Mouse (Mus musculus): ENCODE data around the gene Megf9. TPM values are rescaled to one million over a fixed set of nuclear protein-coding genes. Genes with fewer than 3 reads are reported as not detected.

Megf9 gene
- polyA plus RNA-seq, 1 experiment from 2014 or later = 28.7 TPM

- no peak for ATAC-seq
- no peak for DNase-seq (ENCODE audit: low spot score)
- Histone ChIP-seq H3K4me3 (ENCODE audit: low read depth, low read length) (no peak overlapping the region), H3K9ac (ENCODE audit: low read length) (no peak overlapping the region), H3K27ac (ENCODE audit: low read depth, low read length) (no peak overlapping the region), H3K27me3 (replicated peaks; ENCODE audit: control insufficient read depth, insufficient read depth, low read length) (no peaks in the 10 kb centered on the region), H3K9me3 (replicated peaks; ENCODE audit: control insufficient read depth, low read length) (no peaks in the 10 kb centered on the region), H3K4me1 (ENCODE audit: control insufficient read depth, insufficient read depth, low read length) (no peaks in the 10 kb centered on the region), H3K36me3 (ENCODE audit: control insufficient read depth, insufficient read depth, low read length) (no peaks in the 10 kb centered on the region), H3K4me2 (ENCODE audit: low read length) (no peak overlapping the region)
- 87% methylated on average over 4 of the region's 4 CpGs for WGBS
These were observed 52.9 kb downstream of the Megf9 start for GRCm38 (mm10) chr4:70481931-70482330.

GRCm38 (mm10) chr4:70471398-70471797 is 63.4 kb downstream of the Megf9 start:
- Histone ChIP-seq H3K9ac (ENCODE audit: low read length) (no peak overlapping the region), H3K36me3 (ENCODE audit: control insufficient read depth, insufficient read depth, low read length) (no peaks in the 10 kb centered on the region), H3K4me3 (ENCODE audit: low read depth, low read length) (no peak overlapping the region), H3K27me3 (replicated peaks; ENCODE audit: control insufficient read depth, insufficient read depth, low read length) (no peaks in the 10 kb centered on the region), H3K27ac (ENCODE audit: low read depth, low read length) (no peak overlapping the region), H3K4me1 (ENCODE audit: control insufficient read depth, insufficient read depth, low read length) (no peaks in the 10 kb centered on the region), H3K4me2 (ENCODE audit: low read length) (no peak overlapping the region), H3K9me3 (replicated peaks; ENCODE audit: control insufficient read depth, low read length) (no peaks in the 10 kb centered on the region)
- no peak for ATAC-seq
- WGBS = 81% methylated on average over 2 of the region's 2 CpGs
- DNase-seq (ENCODE audit: low spot score) = no peak

DNA sequence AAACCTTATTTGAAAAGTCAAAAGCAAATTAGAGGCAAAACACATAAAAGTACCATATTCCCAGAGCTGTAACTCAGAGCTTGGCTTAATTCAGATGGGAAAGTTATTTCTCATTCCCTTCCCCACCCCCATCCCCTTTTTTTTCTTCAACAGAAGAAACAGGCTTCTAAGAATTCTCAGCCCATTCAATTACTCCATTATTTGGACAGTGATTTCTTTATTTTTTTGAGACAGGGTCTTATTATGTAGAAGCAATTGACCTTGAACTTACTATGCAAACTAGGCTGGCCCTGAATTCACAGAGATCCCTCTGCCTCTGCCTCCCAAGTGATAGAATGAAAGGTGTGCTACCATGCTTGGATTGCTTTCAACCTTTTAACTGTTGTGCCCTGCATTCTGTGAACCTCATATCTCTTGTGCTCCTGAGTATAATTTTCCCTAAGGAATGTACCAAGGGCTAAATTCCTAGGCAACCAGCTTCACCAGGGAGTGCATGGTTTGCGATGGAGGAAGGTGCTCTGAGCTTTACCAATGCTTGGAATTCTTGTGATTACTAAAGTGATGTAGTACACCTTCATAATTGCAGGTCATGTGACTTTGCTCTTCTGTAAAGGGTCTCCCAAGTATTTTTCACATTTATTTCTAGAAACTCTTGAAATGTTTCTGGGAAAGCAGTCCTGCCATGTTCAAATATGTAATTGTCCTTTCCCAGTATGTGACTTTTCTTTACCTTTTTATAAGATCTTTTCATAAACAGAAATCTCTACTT is 68.7 kb downstream of the Megf9 start:
- Histone ChIP-seq H3K36me3 (ENCODE audit: control insufficient read depth, insufficient read depth, low read length) (no peaks in the 10 kb centered on the region), H3K9ac (ENCODE audit: low read length) (no peak overlapping the region), H3K4me2 (ENCODE audit: low read length) (no peak overlapping the region), H3K9me3 (replicated peaks; ENCODE audit: control insufficient read depth, low read length) (no peaks in the 10 kb centered on the region), H3K4me1 (ENCODE audit: control insufficient read depth, insufficient read depth, low read length) (no peaks in the 10 kb centered on the region), H3K4me3 (ENCODE audit: low read depth, low read length) (no peak overlapping the region), H3K27me3 (replicated peaks; ENCODE audit: control insufficient read depth, insufficient read depth, low read length) (no peaks in the 10 kb centered on the region), H3K27ac (ENCODE audit: low read depth, low read length) (no peak overlapping the region)
- WGBS = 88% methylated on average over 1 of the region's 1 CpGs
- ATAC-seq (no peak), DNase-seq (ENCODE audit: low spot score) (peak; percentile 14)

DNA sequence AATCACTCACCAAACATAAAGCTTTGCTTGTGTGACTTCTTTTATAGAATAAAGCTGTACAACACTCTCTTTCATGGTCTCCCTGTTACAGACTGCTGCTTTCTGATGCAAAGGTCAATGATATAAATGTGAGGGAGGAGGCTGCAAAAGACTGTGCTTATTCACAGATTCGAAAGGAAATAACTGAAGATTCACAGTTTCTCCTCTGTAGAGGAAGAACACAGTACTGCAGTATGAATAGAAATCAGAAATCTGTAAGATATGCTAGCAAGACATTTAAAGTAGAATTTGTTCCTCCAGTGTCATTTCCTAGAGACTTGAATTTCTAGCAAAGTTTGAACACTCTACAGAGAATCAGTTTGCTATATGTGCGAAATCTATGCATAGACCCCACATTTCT is 71.5 kb downstream of the Megf9 start:
- H3K27ac ChIP-seq (ENCODE audit: low read depth, low read length) = no peak overlapping the region
- H3K36me3 ChIP-seq (ENCODE audit: control insufficient read depth, insufficient read depth, low read length) = no peaks in the 10 kb centered on the region
- DNase-seq (ENCODE audit: low spot score) (no peak), ATAC-seq (no peak)
- H3K4me3 ChIP-seq (ENCODE audit: low read depth, low read length) = no peak overlapping the region
- WGBS = 90% methylated on average over 2 of the region's 2 CpGs
- no peaks in the 10 kb centered on the region for H3K9me3 ChIP-seq (replicated peaks; ENCODE audit: control insufficient read depth, low read length)
- H3K27me3 ChIP-seq (replicated peaks; ENCODE audit: control insufficient read depth, insufficient read depth, low read length) = no peaks in the 10 kb centered on the region
- no peaks in the 10 kb centered on the region for H3K4me1 ChIP-seq (ENCODE audit: control insufficient read depth, insufficient read depth, low read length)
- H3K4me2 ChIP-seq (ENCODE audit: low read length) = no peak overlapping the region
- H3K9ac ChIP-seq (ENCODE audit: low read length) = no peak overlapping the region

- H3K4me1 ChIP-seq (ENCODE audit: control insufficient read depth, insufficient read depth, low read length) = no peaks in the 10 kb centered on the region
- ATAC-seq (no peak), DNase-seq (ENCODE audit: low spot score) (no peak)
- no peak overlapping the region for H3K9ac ChIP-seq (ENCODE audit: low read length)
- H3K4me2 ChIP-seq (ENCODE audit: low read length) = no peak overlapping the region
- no peak overlapping the region for H3K4me3 ChIP-seq (ENCODE audit: low read depth, low read length)
- no peaks in the 10 kb centered on the region for H3K27me3 ChIP-seq (replicated peaks; ENCODE audit: control insufficient read depth, insufficient read depth, low read length)
- H3K9me3 ChIP-seq (replicated peaks; ENCODE audit: control insufficient read depth, low read length) = no peaks in the 10 kb centered on the region
- no peak overlapping the region for H3K27ac ChIP-seq (ENCODE audit: low read depth, low read length)
- H3K36me3 ChIP-seq (ENCODE audit: control insufficient read depth, insufficient read depth, low read length) = no peaks in the 10 kb centered on the region
These were observed 73.4 kb downstream of the Megf9 start for GRCm38 (mm10) chr4:70461416-70461815.

- Histone ChIP-seq H3K4me1 (ENCODE audit: control insufficient read depth, insufficient read depth, low read length) (no peaks in the 10 kb centered on the region), H3K4me3 (ENCODE audit: low read depth, low read length) (no peak overlapping the region), H3K9me3 (replicated peaks; ENCODE audit: control insufficient read depth, low read length) (no peaks in the 10 kb centered on the region), H3K27ac (ENCODE audit: low read depth, low read length) (no peak overlapping the region; the same call in 1 of the 2 replicates), H3K4me2 (ENCODE audit: low read length) (no peak overlapping the region), H3K9ac (ENCODE audit: low read length) (no peak overlapping the region), H3K27me3 (replicated peaks; ENCODE audit: control insufficient read depth, insufficient read depth, low read length) (no peaks in the 10 kb centered on the region), H3K36me3 (ENCODE audit: control insufficient read depth, insufficient read depth, low read length) (peaks cover 10% of the 10 kb centered on the region; the same call in 1 of the 2 replicates)
- DNase-seq (ENCODE audit: low spot score) = no peak
- 94% methylated on average over 3 of the region's 3 CpGs for WGBS
- ATAC-seq = no peak
These were observed 82.6 kb downstream of the Megf9 start for GRCm38 (mm10) chr4:70452161-70452560.

GRCm38 (mm10) chr4:70451750-70452149 is 83.0 kb downstream of the Megf9 start:
- no peaks in the 10 kb centered on the region for H3K4me1 ChIP-seq (ENCODE audit: control insufficient read depth, insufficient read depth, low read length)
- no peak overlapping the region for H3K4me2 ChIP-seq (ENCODE audit: low read length)
- H3K27ac ChIP-seq (ENCODE audit: low read depth, low read length) = no peak overlapping the region
- WGBS = 0% methylated on average over 2 of the region's 2 CpGs
- ATAC-seq (no peak), DNase-seq (ENCODE audit: low spot score) (peak; percentile 80)
- H3K9me3 ChIP-seq (replicated peaks; ENCODE audit: control insufficient read depth, low read length) = no peaks in the 10 kb centered on the region
- H3K27me3 ChIP-seq (replicated peaks; ENCODE audit: control insufficient read depth, insufficient read depth, low read length) = no peaks in the 10 kb centered on the region
- peaks cover 10% of the 10 kb centered on the region; the same call in 1 of the 2 replicates for H3K36me3 ChIP-seq (ENCODE audit: control insufficient read depth, insufficient read depth, low read length)
- no peak overlapping the region for H3K4me3 ChIP-seq (ENCODE audit: low read depth, low read length)
- no peak overlapping the region for H3K9ac ChIP-seq (ENCODE audit: low read length)

DNA sequence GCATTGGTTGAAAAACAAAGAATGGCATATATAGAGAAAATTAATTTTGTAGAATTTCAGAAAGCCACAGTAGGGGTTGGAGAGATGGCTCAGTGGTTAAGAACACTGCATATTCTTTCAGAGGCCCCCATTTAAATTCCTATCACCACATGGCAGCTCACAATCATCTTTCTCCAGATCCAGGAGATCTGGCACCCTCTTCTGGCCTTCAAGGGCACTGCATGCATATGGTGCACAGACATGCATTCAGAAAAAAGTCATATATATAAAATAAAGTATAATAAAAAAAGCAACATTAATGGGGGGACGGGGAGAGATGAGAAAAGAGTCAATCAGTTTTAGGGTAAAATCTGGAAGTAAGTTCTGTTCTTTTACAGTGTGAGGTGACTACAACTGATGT is 85.1 kb downstream of the Megf9 start:
- Histone ChIP-seq H3K4me3 (ENCODE audit: low read depth, low read length) (no peak overlapping the region), H3K9me3 (replicated peaks; ENCODE audit: control insufficient read depth, low read length) (no peaks in the 10 kb centered on the region), H3K27ac (ENCODE audit: low read depth, low read length) (no peak overlapping the region), H3K9ac (ENCODE audit: low read length) (no peak overlapping the region), H3K36me3 (ENCODE audit: control insufficient read depth, insufficient read depth, low read length) (peaks cover 10% of the 10 kb centered on the region; the same call in 1 of the 2 replicates), H3K27me3 (replicated peaks; ENCODE audit: control insufficient read depth, insufficient read depth, low read length) (no peaks in the 10 kb centered on the region), H3K4me2 (ENCODE audit: low read length) (no peak overlapping the region), H3K4me1 (ENCODE audit: control insufficient read depth, insufficient read depth, low read length) (no peaks in the 10 kb centered on the region)
- WGBS = 94% methylated on average over 1 of the region's 1 CpGs
- ATAC-seq (no peak), DNase-seq (ENCODE audit: low spot score) (no peak)

- Histone ChIP-seq H3K4me3 (ENCODE audit: low read depth, low read length) (no peak overlapping the region), H3K27ac (ENCODE audit: low read depth, low read length) (no peak overlapping the region), H3K4me2 (ENCODE audit: low read length) (no peak overlapping the region), H3K36me3 (ENCODE audit: control insufficient read depth, insufficient read depth, low read length) (no peaks in the 10 kb centered on the region), H3K27me3 (replicated peaks; ENCODE audit: control insufficient read depth, insufficient read depth, low read length) (no peaks in the 10 kb centered on the region), H3K9me3 (replicated peaks; ENCODE audit: control insufficient read depth, low read length) (no peaks in the 10 kb centered on the region), H3K9ac (ENCODE audit: low read length) (no peak overlapping the region), H3K4me1 (ENCODE audit: control insufficient read depth, insufficient read depth, low read length) (no peaks in the 10 kb centered on the region)
- ATAC-seq = no peak
- peak; percentile 15 for DNase-seq (ENCODE audit: low spot score)
- WGBS = 77% methylated on average over 3 of the region's 3 CpGs
These were observed 88.0 kb downstream of the Megf9 start for GRCm38 (mm10) chr4:70446774-70447173.
